In the genomic region with DNA sequence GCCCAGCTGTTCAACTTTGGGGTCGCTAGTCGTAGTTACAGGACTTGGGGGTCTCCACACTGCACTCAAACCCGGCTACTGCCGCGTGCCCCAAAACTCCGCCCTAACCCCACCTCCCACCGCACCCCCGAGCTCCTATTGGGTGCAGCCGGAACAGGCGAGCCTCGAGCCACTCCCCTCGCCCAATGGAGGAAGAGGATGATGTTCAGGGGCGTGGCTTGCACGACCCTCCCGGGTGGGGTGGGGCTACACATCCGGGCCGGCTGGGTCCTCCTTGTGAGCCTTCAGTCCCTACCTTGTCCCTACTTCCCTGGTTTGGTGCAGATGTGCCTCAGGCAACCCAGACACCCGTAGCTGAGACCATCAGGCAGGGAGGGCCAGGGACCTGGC, we compare ENCODE assay signal across 8 mouse cellular contexts. TPM values are rescaled to one million over a fixed set of nuclear protein-coding genes. Genes with fewer than 3 reads are reported as not detected.
DNase-seq lines count a peak whose midpoint lies in the region; ATAC-seq lines count a peak whose summit lies in the region.

No protein-coding gene starts in this region.

- peak overlapping the region; percentile 78 for H3K9ac ChIP-seq in hindbrain, embryonic 12.5 days

- peak overlapping the region; percentile 77 for H3K4me2 ChIP-seq in hindbrain, embryonic 12.5 days (replicated peaks)

- peaks cover 27% of the 10 kb centered on the region for H3K4me1 ChIP-seq in hindbrain, embryonic 12.5 days

- peaks cover 6% of the 10 kb centered on the region for H3K36me3 ChIP-seq in hindbrain, embryonic 12.5 days

- peak; percentile 96 for ATAC-seq in hindbrain, embryonic 12.5 days (ENCODE audit: low FRiP score)

- H3K4me3 ChIP-seq in hindbrain, embryonic 12.5 days, result peak overlapping the region; percentile 67

- WGBS in hindbrain, embryonic 12.5 days, result 0% methylated on average over 18 of the region's 18 CpGs

- no peaks in the 10 kb centered on the region for H3K9me3 ChIP-seq in hindbrain, embryonic 12.5 days (replicated peaks)

- peak; percentile 90 for DNase-seq in MN1 (ENCODE audit: low spot score)
- peak; percentile 92 for DNase-seq in cerebellum, adult 9-10 months
- DNase-seq in frontal cortex, adult 2 months (ENCODE audit: extremely low spot score in 1 of 2, low spot score in 1 of 2), result peak; percentile 83 to 89
- peak; percentile 88 to 95 for DNase-seq in layer of hippocampus, postnatal 14 days (ENCODE audit: low spot score in 2 of 2)
- DNase-seq in lung, postnatal 14 days, result peak; percentile 89
- DNase-seq in retina, adult 2 months (ENCODE audit: low read depth, low spot score), result peak; percentile 36
- peak; percentile 93 to 96 for DNase-seq in thymus, postnatal 36 days

- H3K27me3 ChIP-seq in hindbrain, embryonic 12.5 days, result no peaks in the 10 kb centered on the region

- peak overlapping the region; percentile 95 for H3K27ac ChIP-seq in hindbrain, embryonic 12.5 days

RNA-seq across cellular contexts. Expression of gene Ldlr, which starts 0.9 kb away (rescaled TPM):
- 13.4 and 14.4 TPM in 2 replicates for polyA plus RNA-seq in frontal cortex, adult 2 months (2012; rRNA removed)
- 32.1 and 33.0 TPM in 2 replicates for polyA plus RNA-seq in hindbrain, embryonic 12.5 days (2016; fragmentation: Nextera tagmentation; extraction: Ambion mirVana)
- total RNA-seq in layer of hippocampus, postnatal 14 days (2021), result 10 to 100 TPM; 20.2 to 21.0 TPM

RNA-seq across cellular contexts. Expression of gene Spc24, which starts 36.0 kb away (rescaled TPM):
- 3.3 and 3.8 TPM in 2 replicates for polyA plus RNA-seq in frontal cortex, adult 2 months (2012; rRNA removed)
- polyA plus RNA-seq in hindbrain, embryonic 12.5 days (2016; fragmentation: Nextera tagmentation; extraction: Ambion mirVana), result 61.6 and 68.2 TPM in 2 replicates
- 1 to 10 TPM; 2.1 to 4.0 TPM for total RNA-seq in layer of hippocampus, postnatal 14 days (2021)

Comparison
In these comparisons a context has a peak if more than half of its experiments do, and no peak if none do; other contexts are left out.
1. Peak in every context shown above with its lines: DNase-seq, ATAC-seq, H3K4me3 ChIP-seq and H3K27ac ChIP-seq.
2. DNase-seq: peak in every context shown above with its lines; median percentile 94 in thymus, postnatal 36 days; 92 in cerebellum, adult 9-10 months; 92 in layer of hippocampus, postnatal 14 days; 90 in MN1; 89 in lung, postnatal 14 days; 86 in frontal cortex, adult 2 months; 36 in retina, adult 2 months.
3. RNA of gene Spc24, which starts 36.0 kb away (polyA plus RNA-seq): 61.6 to 68.2 TPM in hindbrain, embryonic 12.5 days; 3.3 to 3.8 TPM in frontal cortex, adult 2 months; every median in the first group is over 10 times any median in the second.